Mouse (Mus musculus): ENCODE measurements around the gene Ccn6.

- TF ChIP-seq POLR2A (IDR thresholded peaks at IDR 0.05; ENCODE audit: low read depth, low read length) (no peak), CTCF (conservative IDR thresholded peaks at IDR 0.05; ENCODE audit: insufficient read depth, insufficient read length, low read depth, low read length) (no peak)
These were observed 4.0 kb upstream of the Ccn6 start for GRCm38 (mm10) chr10:39167611-39168010.
